Mouse (Mus musculus) limb, embryonic 14.5 days (tissue): ENCODE measurements around the gene Hist1h4k. TPM values are rescaled to one million over a fixed set of nuclear protein-coding genes. Genes with fewer than 3 reads are reported as not detected.
"Not testable (repeated sequence)": the region's sequence is repeated elsewhere in the genome, so short reads cannot be mapped to it uniquely, and the experiment has no call there.

ENCODE experiments used
- ATAC-seq: fragments of 200-750 bp; cut with Nextera tagmentation; 2 replicates; pipeline ENCODE4 v1.8.0; 2017; ENCODE audit warnings: low read depth, moderate number of reproducible peaks, moderate TSS enrichment; ENCODE audit not compliant: low FRiP score
- DNase-seq: peaks from one replicate; pipeline ENCODE4 v3.0.0-alpha.2; 2015; ENCODE audit warnings: low spot score
- H3K27ac ChIP-seq: fragments of 300-500 bp; sonication (generic); replicated peaks from 2 replicates; pipeline ENCODE4 v1.5.1; 2014; ENCODE audit warnings: low read depth, mild to moderate bottlenecking, low read length, moderate library complexity, mixed read lengths
- H3K27me3 ChIP-seq: fragments of 300-500 bp; sonication (generic); 2 replicates; pipeline ENCODE4 v1.6.1; 2014; ENCODE audit warnings: low read length, mixed read lengths; ENCODE audit not compliant: control insufficient read depth, insufficient read depth
- H3K36me3 ChIP-seq: fragments of 300-500 bp; sonication (generic); 2 replicates; pipeline ENCODE4 v1.6.1; 2014; ENCODE audit warnings: mild to moderate bottlenecking, low read length, moderate library complexity, mixed read lengths; ENCODE audit not compliant: control insufficient read depth, insufficient read depth
- H3K4me1 ChIP-seq: fragments of 300-500 bp; sonication (generic); 2 replicates; pipeline ENCODE4 v1.6.1; 2014; ENCODE audit warnings: antibody characterized with exemption, low read length, mixed read lengths; ENCODE audit not compliant: control insufficient read depth, insufficient read depth
- H3K4me2 ChIP-seq: fragments of 300-500 bp; sonication (generic); replicated peaks from 2 replicates; pipeline ENCODE4 v1.6.1; 2014; ENCODE audit warnings: low read depth, mild to moderate bottlenecking, low read length, moderate library complexity; ENCODE audit not compliant: severe bottlenecking
- H3K4me3 ChIP-seq: fragments of 300-500 bp; sonication (generic); replicated peaks from 2 replicates; pipeline ENCODE4 v1.5.1; 2014; ENCODE audit warnings: low read length
- H3K9ac ChIP-seq: fragments of 300-500 bp; sonication (generic); 2 replicates; pipeline ENCODE4 v1.6.1; 2014; ENCODE audit warnings: mild to moderate bottlenecking, low read depth, low read length, moderate library complexity; ENCODE audit not compliant: severe bottlenecking
- H3K9me3 ChIP-seq: fragments of 300-500 bp; sonication (generic); 2 replicates; pipeline ENCODE4 v1.6.1; 2016; ENCODE audit warnings: low read length; ENCODE audit not compliant: control insufficient read depth
- POLR2A ChIP-seq: fragments of 200-500 bp; IDR thresholded peaks from 2 replicates; pipeline ENCODE4 v1.8.0; 2012; ENCODE audit warnings: inconsistent platforms, mild to moderate bottlenecking, moderate library complexity, borderline replicate concordance; ENCODE audit not compliant: insufficient read depth, insufficient read length; ENCODE audit errors: extremely low read depth
- whole genome bisulfite sequencing: fragments of 180-500 bp; shearing (Covaris S2); extraction: QIAGEN DNeasy Blood & Tissue Kit; methylation state at CpG from one replicate; pipeline ENCODE4 v1.1.7; 2014; 5-methylcytosine and 5-hydroxymethylcytosine counted together
- polyA plus RNA-seq, 2 experiments: library from polyadenylated mRNA; depleted of rRNA in 1 of 2; stranded (reverse) in 1 of 2; unstranded in 1 of 2; fragments of >200 nt; fragmentation: Nextera tagmentation in 1 of 2; extraction: Ambion mirVana in 1 of 2; gene quantifications; 2 replicates each; pipeline versions ENCODE4 v1.2.1 to v1.2.3; 2012 to 2014

Hist1h4k gene
- polyA plus RNA-seq, 2 experiments: 4.0 to 22.3 TPM

- H3K36me3 ChIP-seq, H3K27me3 ChIP-seq, H3K9me3 ChIP-seq: not testable (repeated sequence)
- H3K4me3 ChIP-seq: peak overlapping the region; percentile 40
- H3K9ac ChIP-seq: peak overlapping the region; percentile 51
- H3K4me2 ChIP-seq: peak overlapping the region; percentile 54
- TF ChIP-seq POLR2A: 0 out of 2 replicates have a peak, but pooled peaks have one; percentile 13
- WGBS: 1% methylated on average over 18 of the region's 44 CpGs
- peak overlapping the region; percentile 83 for H3K27ac ChIP-seq
- ATAC-seq: 0 out of 2 replicates have a peak, but pooled peaks have one; percentile 0
- peak; percentile 6 for DNase-seq
- H3K4me1 ChIP-seq: peaks cover 20% of the 10 kb centered on the region
These were observed 29.1 kb downstream of the Hist1h4k start for GRCm38 (mm10) chr13:21721107-21721756.

- DNase-seq: peak; percentile 10
- Histone ChIP-seq H3K36me3 (no peaks in the 10 kb centered on the region), H3K4me3 (peak overlapping the region; percentile 42), H3K4me1 (peaks cover 27% of the 10 kb centered on the region), H3K9ac (peak overlapping the region; percentile 58), H3K27me3 (no peaks in the 10 kb centered on the region), H3K27ac (peak overlapping the region; percentile 71), H3K9me3 (no peaks in the 10 kb centered on the region), H3K4me2 (peak overlapping the region; percentile 44)
- TF ChIP-seq POLR2A: peak; percentile 42; the same call in 1 of the 2 replicates
- ATAC-seq: no peak
- WGBS: 52% methylated on average over 4 of the region's 4 CpGs
These were observed 31.8 kb downstream of the Hist1h4k start for GRCm38 (mm10) chr13:21718381-21719080.

- peak within 1 kb of the TSS; percentile 93 for H3K27ac ChIP-seq
- ATAC-seq (peak; percentile 42), DNase-seq (peak; percentile 96)
- peak within 1 kb of the TSS; percentile 68 for H3K9ac ChIP-seq
- peak; percentile 72; the same call in 1 of the 2 replicates for TF ChIP-seq POLR2A
- H3K27me3 ChIP-seq, H3K9me3 ChIP-seq, H3K36me3 ChIP-seq: not testable (repeated sequence)
- WGBS: 1% methylated on average over 25 of the region's 56 CpGs
- peaks cover 26% of the 10 kb centered on the region for H3K4me1 ChIP-seq
- H3K4me2 ChIP-seq: peak within 1 kb of the TSS; percentile 79
- peak within 1 kb of the TSS; percentile 42 for H3K4me3 ChIP-seq
These were observed 32.6 kb downstream of the Hist1h4k start, which contains the start of gene Hist1h3h for GRCm38 (mm10) chr13:21717397-21718357. Hist1h3h (plus strand) TSS chr13:21717659.

- ATAC-seq (peak; percentile 0; the same call in 1 of the 2 replicates), DNase-seq (peak; percentile 27)
- Histone ChIP-seq H3K4me2 (peak overlapping the region; percentile 79), H3K9ac (peak overlapping the region; percentile 68), H3K4me3 (peak overlapping the region; percentile 42), H3K27ac (peak overlapping the region; percentile 93), H3K4me1 (peaks cover 23% of the 10 kb centered on the region)
- not testable (repeated sequence) for H3K36me3 ChIP-seq, H3K9me3 ChIP-seq, H3K27me3 ChIP-seq
- TF ChIP-seq POLR2A: peak; percentile 85; the same call in 1 of the 2 replicates
- 0% methylated on average over 9 of the region's 38 CpGs for WGBS
These were observed 33.5 kb downstream of the Hist1h4k start for GRCm38 (mm10) chr13:21716540-21717391.
